Mouse (Mus musculus): Measurements from ENCODE around the gene Gm49318. TPM values are rescaled to one million over a fixed set of nuclear protein-coding genes. Genes with fewer than 3 reads are reported as not detected.

Gm49318 gene
- polyA plus RNA-seq, 1 experiment = not detected

DNA sequence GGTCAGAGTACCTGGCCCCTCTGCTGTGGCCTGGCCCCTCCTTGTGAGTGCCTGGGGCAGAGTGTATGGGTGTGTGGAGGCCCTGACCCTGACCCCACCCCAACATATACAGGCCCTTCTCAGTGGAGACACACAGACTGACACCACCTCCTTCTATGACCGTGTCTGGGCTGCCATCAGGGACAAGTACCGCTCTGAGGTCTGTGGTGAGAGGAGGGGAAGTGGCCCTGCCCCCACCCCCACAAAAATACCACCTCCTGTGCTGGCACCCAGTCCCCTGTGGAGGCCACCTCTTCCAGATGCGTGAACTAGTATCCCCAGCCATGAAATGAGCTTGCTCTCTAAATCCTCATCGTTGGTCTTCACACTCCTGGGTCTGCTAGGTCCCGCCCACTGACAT is 60.0 kb downstream of the Gm49318 start:
- Histone ChIP-seq H3K27me3 (ENCODE audit: control insufficient read depth, insufficient read depth, low read length) (no peaks in the 10 kb centered on the region), H3K4me3 (ENCODE audit: extremely low read depth, insufficient read depth, insufficient read length) (no peak overlapping the region), H3K4me1 (ENCODE audit: control insufficient read depth, insufficient read depth, insufficient read length) (no peaks in the 10 kb centered on the region; the same call in 1 of the 2 replicates), H3K27ac (ENCODE audit: insufficient read depth, low read length) (no peak overlapping the region), H3K36me3 (ENCODE audit: control insufficient read depth, insufficient read depth, low read length) (peaks cover 51% of the 10 kb centered on the region)
- 37% methylated on average over 5 of the region's 5 CpGs for WGBS
- DNase-seq (ENCODE audit: low read depth in 1 of 2, low spot score in 2 of 2) = no peak
- no peak for TF ChIP-seq CTCF (IDR thresholded peaks at IDR 0.05; ENCODE audit: extremely low read depth, insufficient read depth, insufficient read length, insufficient replicate concordance)
- TF ChIP-seq POLR2A (IDR thresholded peaks at IDR 0.05; ENCODE audit: low read depth, low read length) = no peak

GRCm38 (mm10) chr9:22004546-22004945 is 66.5 kb downstream of the Gm49318 start:
- peaks cover 18% of the 10 kb centered on the region for H3K36me3 ChIP-seq (ENCODE audit: control insufficient read depth, insufficient read depth, low read length)
- no peaks in the 10 kb centered on the region for H3K27me3 ChIP-seq (ENCODE audit: control insufficient read depth, insufficient read depth, low read length)
- no peak for TF ChIP-seq CTCF (IDR thresholded peaks at IDR 0.05; ENCODE audit: extremely low read depth, insufficient read depth, insufficient read length, insufficient replicate concordance)
- TF ChIP-seq POLR2A (IDR thresholded peaks at IDR 0.05; ENCODE audit: low read depth, low read length) = no peak
- no peak overlapping the region for H3K27ac ChIP-seq (ENCODE audit: insufficient read depth, low read length)
- H3K4me1 ChIP-seq (ENCODE audit: control insufficient read depth, insufficient read depth, insufficient read length) = peaks cover 6% of the 10 kb centered on the region; the same call in 1 of the 2 replicates
- 96% methylated on average over 12 of the region's 12 CpGs for WGBS
- no peak for DNase-seq (ENCODE audit: low read depth in 1 of 2, low spot score in 2 of 2)
- no peak overlapping the region for H3K4me3 ChIP-seq (ENCODE audit: extremely low read depth, insufficient read depth, insufficient read length)

DNA sequence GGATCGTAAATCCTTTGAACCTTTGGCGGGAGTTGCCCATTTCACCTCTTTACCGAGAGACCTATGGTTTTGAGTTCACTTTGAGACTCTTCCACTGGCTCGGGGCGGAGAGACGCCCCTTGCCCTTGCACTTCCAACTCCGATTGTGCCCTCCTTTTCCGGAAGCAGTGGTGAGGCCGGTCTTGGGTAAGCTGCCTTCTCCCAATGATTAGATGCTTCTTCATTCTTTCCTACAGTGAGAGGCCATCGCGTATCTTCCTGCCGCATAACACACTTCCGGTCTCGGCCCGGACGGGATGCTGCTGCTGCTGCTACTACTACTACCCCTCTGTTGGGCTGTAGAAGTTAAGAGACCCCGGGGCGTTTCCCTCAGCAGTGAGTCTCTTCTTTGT is 67.9 kb downstream of the Gm49318 start:
- under 1% methylated on average over 18 of the region's 18 CpGs for WGBS
- H3K36me3 ChIP-seq (ENCODE audit: control insufficient read depth, insufficient read depth, low read length) = peaks cover 8% of the 10 kb centered on the region
- H3K27me3 ChIP-seq (ENCODE audit: control insufficient read depth, insufficient read depth, low read length) = no peaks in the 10 kb centered on the region
- peaks cover 6% of the 10 kb centered on the region; the same call in 1 of the 2 replicates for H3K4me1 ChIP-seq (ENCODE audit: control insufficient read depth, insufficient read depth, insufficient read length)
- TF ChIP-seq POLR2A (IDR thresholded peaks at IDR 0.05; ENCODE audit: low read depth, low read length) (no peak), CTCF (IDR thresholded peaks at IDR 0.05; ENCODE audit: extremely low read depth, insufficient read depth, insufficient read length, insufficient replicate concordance) (no peak)
- peak overlapping the region; percentile 75 for H3K4me3 ChIP-seq (ENCODE audit: extremely low read depth, insufficient read depth, insufficient read length)
- H3K27ac ChIP-seq (ENCODE audit: insufficient read depth, low read length) = peak overlapping the region; percentile 57; the same call in 1 of the 2 replicates
- DNase-seq (ENCODE audit: low read depth in 1 of 2, low spot score in 2 of 2) = no peak

GRCm38 (mm10) chr9:22002194-22003162 is 68.6 kb downstream of the Gm49318 start, which contains the start of the genes Ccdc151 and Prkcsh:
Gene Ccdc151 (minus strand): TSS chr9:22002634.
Gene Prkcsh (plus strand): TSS chr9:22002806.
- DNase-seq (ENCODE audit: low read depth in 1 of 2, low spot score in 2 of 2) = peak; percentile 99
- TF ChIP-seq CTCF (IDR thresholded peaks at IDR 0.05; ENCODE audit: extremely low read depth, insufficient read depth, insufficient read length, insufficient replicate concordance) (no peak), POLR2A (IDR thresholded peaks at IDR 0.05; ENCODE audit: low read depth, low read length) (peak; percentile 59)
- WGBS = 8% methylated on average over 57 of the region's 57 CpGs

DNA sequence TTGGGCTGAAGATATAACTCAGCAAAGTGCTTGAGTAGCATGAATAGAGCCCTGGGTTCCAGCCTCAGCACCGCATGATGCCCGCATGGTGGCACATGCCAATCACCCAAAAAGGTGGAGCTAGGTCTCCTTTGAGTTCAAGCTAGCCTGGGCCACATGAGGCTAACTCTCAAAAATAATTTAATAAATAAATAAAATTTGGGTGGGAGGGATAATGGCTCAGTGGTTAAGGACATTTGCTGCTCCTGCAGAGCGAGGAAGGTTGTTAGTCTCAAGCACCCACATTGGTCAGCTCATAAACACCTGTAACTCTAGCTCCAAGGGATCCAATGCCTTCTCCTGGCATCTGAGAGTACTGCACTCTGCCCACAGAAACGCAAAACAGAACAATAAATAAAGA is 69.4 kb downstream of the Gm49318 start:
- no peak for DNase-seq (ENCODE audit: low read depth in 1 of 2, low spot score in 2 of 2)
- peaks cover 4% of the 10 kb centered on the region for H3K36me3 ChIP-seq (ENCODE audit: control insufficient read depth, insufficient read depth, low read length)
- no peak overlapping the region for H3K4me3 ChIP-seq (ENCODE audit: extremely low read depth, insufficient read depth, insufficient read length)
- H3K27me3 ChIP-seq (ENCODE audit: control insufficient read depth, insufficient read depth, low read length) = no peaks in the 10 kb centered on the region
- no peak for TF ChIP-seq POLR2A (IDR thresholded peaks at IDR 0.05; ENCODE audit: low read depth, low read length)
- TF ChIP-seq CTCF (IDR thresholded peaks at IDR 0.05; ENCODE audit: extremely low read depth, insufficient read depth, insufficient read length, insufficient replicate concordance) = no peak
- H3K27ac ChIP-seq (ENCODE audit: insufficient read depth, low read length) = no peak overlapping the region
- WGBS = 88% methylated on average over 4 of the region's 4 CpGs
- H3K4me1 ChIP-seq (ENCODE audit: control insufficient read depth, insufficient read depth, insufficient read length) = peaks cover 6% of the 10 kb centered on the region; the same call in 1 of the 2 replicates

More at GRCm38 (mm10) chr9:22002194-22003162, 68.6 kb downstream of the Gm49318 start, which contains the start of the genes Ccdc151 and Prkcsh:
- peaks cover 6% of the 10 kb centered on the region; the same call in 1 of the 2 replicates for H3K4me1 ChIP-seq (ENCODE audit: control insufficient read depth, insufficient read depth, insufficient read length)
- peaks cover 7% of the 10 kb centered on the region for H3K36me3 ChIP-seq (ENCODE audit: control insufficient read depth, insufficient read depth, low read length)
- H3K27ac ChIP-seq (ENCODE audit: insufficient read depth, low read length) = peak within 1 kb of the TSS; percentile 57; the same call in 1 of the 2 replicates
- H3K4me3 ChIP-seq (ENCODE audit: extremely low read depth, insufficient read depth, insufficient read length) = peak within 1 kb of the TSS; percentile 75
- no peaks in the 10 kb centered on the region for H3K27me3 ChIP-seq (ENCODE audit: control insufficient read depth, insufficient read depth, low read length)

- TF ChIP-seq POLR2A (IDR thresholded peaks at IDR 0.05; ENCODE audit: low read depth, low read length) = no peak
- H3K27ac ChIP-seq (ENCODE audit: insufficient read depth, low read length) = no peak overlapping the region
- no peaks in the 10 kb centered on the region for H3K27me3 ChIP-seq (ENCODE audit: control insufficient read depth, insufficient read depth, low read length)
- H3K36me3 ChIP-seq (ENCODE audit: control insufficient read depth, insufficient read depth, low read length) = peaks cover 1% of the 10 kb centered on the region; the same call in 1 of the 2 replicates
- DNase-seq (ENCODE audit: low read depth in 1 of 2, low spot score in 2 of 2) = no peak
- H3K4me1 ChIP-seq (ENCODE audit: control insufficient read depth, insufficient read depth, insufficient read length) = peaks cover 6% of the 10 kb centered on the region; the same call in 1 of the 2 replicates
- H3K4me3 ChIP-seq (ENCODE audit: extremely low read depth, insufficient read depth, insufficient read length) = no peak overlapping the region
- 86% methylated on average over 6 of the region's 6 CpGs for WGBS
These were observed 70.8 kb downstream of the Gm49318 start for GRCm38 (mm10) chr9:22000296-22000695.

Data from spleen, adult 2 months (tissue).